Mouse (Mus musculus) G1E (cell line): Measurements from ENCODE around the gene Slc22a14. TPM values are rescaled to one million over a fixed set of nuclear protein-coding genes. Genes with fewer than 3 reads are reported as not detected.

ENCODE experiments used
- ATAC-seq: 2 replicates; pipeline ENCODE4 v1.8.0; 2016; ENCODE audit warnings: mild to moderate bottlenecking; ENCODE audit not compliant: insufficient number of reproducible peaks, poor library complexity, low FRiP score, severe bottlenecking; ENCODE audit errors: extremely low read depth
- DNase-seq: peaks from one replicate; pipeline ENCODE4 v3.0.0; 2012; ENCODE audit warnings: low spot score
- H3K27me3 ChIP-seq: 2 replicates; pipeline ENCODE4 v1.6.1; 2012; ENCODE audit warnings: mild to moderate bottlenecking, low read length, inconsistent platforms; ENCODE audit not compliant: insufficient read depth
- H3K36me3 ChIP-seq: replicated peaks from 2 replicates; pipeline ENCODE3; 2012; ENCODE audit warnings: mild to moderate bottlenecking, inconsistent platforms
- H3K4me1 ChIP-seq: 2 replicates; pipeline ENCODE4 v1.6.1; 2012; ENCODE audit warnings: low read depth, low read length, inconsistent platforms, mixed read lengths; ENCODE audit not compliant: insufficient read depth
- H3K4me3 ChIP-seq: 2 replicates; pipeline ENCODE4 v1.5.1; 2012; ENCODE audit warnings: low read depth, mild to moderate bottlenecking, inconsistent platforms, low read length, moderate library complexity, mixed read lengths
- H3K9me3 ChIP-seq: replicated peaks from 2 replicates; pipeline ENCODE4 v1.6.1; 2012; ENCODE audit warnings: inconsistent platforms
- CTCF ChIP-seq: IDR thresholded peaks from 2 replicates; pipeline ENCODE4 v1.5.1; 2012; ENCODE audit warnings: low read depth, low read length, inconsistent platforms, mixed read lengths
- GATA1 ChIP-seq: IDR thresholded peaks from 2 replicates; pipeline ENCODE4 v1.6.1; 2012; ENCODE audit warnings: borderline replicate concordance, low read length, inconsistent platforms, mixed read lengths
- GATA2 ChIP-seq: IDR thresholded peaks from 2 replicates; pipeline ENCODE4 v1.6.1; 2012; ENCODE audit warnings: low read depth, low read length, inconsistent platforms, borderline replicate concordance
- POLR2AphosphoS5 ChIP-seq: IDR thresholded peaks from 2 replicates; pipeline ENCODE4 v1.6.1; 2012; ENCODE audit warnings: low read depth, low read length, inconsistent platforms; ENCODE audit not compliant: insufficient replicate concordance
- TAL1 ChIP-seq: conservative IDR thresholded peaks from 2 replicates; pipeline ENCODE4 v1.6.1; 2012; ENCODE audit warnings: low read depth, low read length, inconsistent platforms, mixed read lengths
- polyA plus RNA-seq: library from polyadenylated mRNA; stranded (reverse); fragments of >175 nt; gene quantifications from 2 replicates; pipeline ENCODE4 v1.2.3, GENCODE M21; 2012
- total RNA-seq, 2 experiments: library from RNA; stranded (forward) in 1 of 2; stranded (reverse) in 1 of 2; fragments of 200-1000 nt in 1 of 2; fragments of >200 nt in 1 of 2; fragmentation: Nextera tagmentation in 1 of 2; gene quantifications; 2 replicates each; pipeline ENCODE4 v1.2.3; 2014 to 2017

The Slc22a14 gene
- total and polyA plus RNA-seq, 3 experiments = not detected

DNA sequence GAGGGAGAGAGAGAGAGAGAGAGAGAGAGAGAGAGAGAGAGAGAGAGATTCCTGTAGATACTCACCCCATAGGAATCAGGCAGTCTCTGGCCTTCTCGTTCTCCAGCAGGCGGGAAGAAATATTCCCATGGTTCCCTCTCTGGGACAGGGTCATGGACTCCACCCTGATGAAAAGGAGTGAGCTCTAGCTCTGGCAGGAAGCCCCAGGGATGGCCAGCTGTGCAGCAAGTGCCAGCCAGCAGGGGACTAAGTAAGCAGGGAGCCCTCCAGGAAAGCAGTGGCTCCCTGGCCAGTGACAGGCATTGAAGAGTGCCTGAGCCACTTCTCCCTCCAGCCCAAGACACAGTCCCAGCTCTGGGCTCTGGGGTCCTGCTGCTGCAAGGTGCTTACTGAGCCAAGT lies 213.6 kb downstream of the Slc22a14 start:
- H3K4me3 ChIP-seq = no peak overlapping the region
- DNase-seq = no peak
- TF ChIP-seq POLR2AphosphoS5 (no peak), GATA2 (no peak), GATA1 (no peak), CTCF (no peak), TAL1 (no peak)
- no peaks in the 10 kb centered on the region for H3K36me3 ChIP-seq
- H3K9me3 ChIP-seq = peaks cover 88% of the 10 kb centered on the region
- H3K4me1 ChIP-seq = no peaks in the 10 kb centered on the region
- H3K27me3 ChIP-seq = peaks cover 4% of the 10 kb centered on the region; the same call in 1 of the 2 replicates
- no peak for ATAC-seq

DNA sequence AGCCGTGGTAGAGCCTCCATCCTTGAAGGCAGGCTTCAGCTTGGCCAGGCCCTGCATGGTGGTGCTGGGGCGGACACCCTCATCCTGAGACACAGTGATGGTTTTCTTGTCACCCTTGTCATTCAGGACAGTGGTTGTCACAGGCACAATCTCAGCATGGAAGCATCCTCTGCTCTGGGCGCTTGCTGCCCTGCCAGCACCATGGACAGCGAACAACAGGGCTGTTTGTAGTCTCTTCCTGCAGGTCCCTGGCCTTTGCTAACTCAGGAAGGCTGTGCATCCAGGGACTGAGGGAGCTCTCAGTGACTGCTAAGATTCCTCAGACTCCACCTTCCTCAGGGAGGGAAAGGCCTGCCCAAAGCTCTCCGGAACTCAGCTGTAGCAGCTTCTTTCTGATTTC lies 215.8 kb downstream of the Slc22a14 start:
- TF ChIP-seq CTCF = no peak
- no peak for TF ChIP-seq GATA2
- no peak for TF ChIP-seq POLR2AphosphoS5
- no peak for TF ChIP-seq GATA1
- TF ChIP-seq TAL1 = no peak
- no peak overlapping the region; the same call in 1 of the 2 replicates for H3K4me3 ChIP-seq
- H3K4me1 ChIP-seq = no peaks in the 10 kb centered on the region
- peaks cover 4% of the 10 kb centered on the region; the same call in 1 of the 2 replicates for H3K27me3 ChIP-seq
- DNase-seq (no peak), ATAC-seq (no peak)
- H3K36me3 ChIP-seq = no peaks in the 10 kb centered on the region
- peaks cover 88% of the 10 kb centered on the region for H3K9me3 ChIP-seq

DNA sequence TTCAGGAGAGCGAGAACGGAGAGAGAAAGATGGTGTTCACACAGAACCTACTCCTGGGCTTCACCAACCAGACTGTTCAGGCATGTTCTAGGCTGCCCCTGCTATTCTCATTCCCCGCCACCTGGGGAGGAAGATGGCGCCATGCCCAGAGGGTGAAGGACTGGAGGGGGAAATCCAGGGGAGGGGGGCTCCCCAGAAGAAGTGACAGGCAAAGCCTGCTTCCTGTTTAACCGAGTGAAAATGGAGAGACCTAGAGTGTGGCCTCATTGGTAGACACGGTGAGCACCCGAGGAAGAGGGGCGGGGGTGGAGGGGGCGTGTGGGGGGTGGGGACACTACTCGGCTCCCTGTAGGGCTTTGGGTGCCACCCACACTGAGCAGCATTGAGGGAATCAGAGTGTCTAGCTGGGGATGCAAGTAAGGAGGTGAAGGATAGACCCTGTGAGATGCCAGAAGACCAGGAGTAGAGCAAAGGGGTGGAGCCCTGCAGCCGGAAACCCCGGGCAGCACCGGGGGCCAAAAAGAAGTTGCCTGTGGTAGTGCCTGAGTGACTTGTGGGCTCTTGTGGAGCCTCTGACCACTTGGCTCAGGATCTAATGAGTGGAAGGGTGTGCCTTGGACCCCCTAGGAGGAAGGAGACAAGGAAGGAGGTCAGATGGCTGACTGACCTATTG lies 219.1 kb downstream of the Slc22a14 start:
- TF ChIP-seq GATA1 (no peak), POLR2AphosphoS5 (no peak), TAL1 (no peak), CTCF (no peak), GATA2 (no peak)
- ATAC-seq = no peak
- DNase-seq = no peak
- Histone ChIP-seq H3K27me3 (peaks cover 4% of the 10 kb centered on the region; the same call in 1 of the 2 replicates), H3K9me3 (peaks cover 90% of the 10 kb centered on the region), H3K4me1 (no peaks in the 10 kb centered on the region), H3K36me3 (no peaks in the 10 kb centered on the region), H3K4me3 (no peak overlapping the region)

DNA sequence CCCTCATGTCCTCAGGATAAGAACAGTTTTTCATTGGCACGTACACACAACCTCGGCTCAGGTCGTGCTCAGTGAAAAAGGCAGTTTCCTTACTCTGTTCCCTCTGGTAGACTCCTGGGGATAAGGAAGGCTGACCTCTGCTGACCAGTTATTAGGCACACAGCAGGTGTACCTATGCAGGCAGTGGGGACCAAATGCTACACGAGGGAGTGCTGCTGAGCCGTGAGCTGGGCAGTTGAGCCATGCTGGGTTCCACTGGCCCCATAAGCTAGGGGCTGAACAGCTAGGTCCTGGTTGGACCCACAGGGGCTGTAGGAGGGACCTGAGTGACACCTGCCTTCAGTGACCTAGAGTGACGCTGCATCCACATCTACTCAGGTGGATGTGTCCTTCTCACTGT lies 219.7 kb downstream of the Slc22a14 start:
- no peaks in the 10 kb centered on the region for H3K36me3 ChIP-seq
- DNase-seq (no peak), ATAC-seq (no peak)
- no peak overlapping the region for H3K4me3 ChIP-seq
- H3K27me3 ChIP-seq = peaks cover 4% of the 10 kb centered on the region; the same call in 1 of the 2 replicates
- H3K4me1 ChIP-seq = no peaks in the 10 kb centered on the region
- TF ChIP-seq GATA2 (no peak), GATA1 (no peak), TAL1 (no peak), POLR2AphosphoS5 (no peak), CTCF (no peak)
- H3K9me3 ChIP-seq = peaks cover 90% of the 10 kb centered on the region

DNA sequence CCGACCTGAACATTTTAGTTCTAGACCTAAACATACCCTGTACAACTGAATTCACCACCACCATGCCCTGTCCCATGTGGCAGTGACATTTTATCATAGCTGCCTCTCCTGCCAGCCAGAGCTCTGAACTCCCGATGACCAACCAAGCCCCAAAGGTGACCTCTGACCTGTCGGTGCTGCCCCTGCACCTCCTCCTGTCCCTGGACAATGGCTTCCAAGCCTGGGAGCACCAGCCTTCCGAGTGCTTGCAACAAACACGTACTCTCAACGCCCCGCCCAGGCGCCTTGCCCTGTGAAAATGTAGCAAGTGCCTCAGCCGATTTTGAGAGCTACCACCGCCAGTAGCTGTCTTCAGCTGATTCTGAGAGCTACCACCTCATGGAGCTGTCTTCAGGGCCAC lies 220.2 kb downstream of the Slc22a14 start:
- no peak for DNase-seq
- H3K36me3 ChIP-seq = no peaks in the 10 kb centered on the region
- no peak for ATAC-seq
- no peak overlapping the region for H3K4me3 ChIP-seq
- no peaks in the 10 kb centered on the region for H3K4me1 ChIP-seq
- TF ChIP-seq GATA1 (no peak), TAL1 (no peak), POLR2AphosphoS5 (no peak), CTCF (no peak)
- peaks cover 4% of the 10 kb centered on the region; the same call in 1 of the 2 replicates for H3K27me3 ChIP-seq
- peaks cover 90% of the 10 kb centered on the region for H3K9me3 ChIP-seq

DNA sequence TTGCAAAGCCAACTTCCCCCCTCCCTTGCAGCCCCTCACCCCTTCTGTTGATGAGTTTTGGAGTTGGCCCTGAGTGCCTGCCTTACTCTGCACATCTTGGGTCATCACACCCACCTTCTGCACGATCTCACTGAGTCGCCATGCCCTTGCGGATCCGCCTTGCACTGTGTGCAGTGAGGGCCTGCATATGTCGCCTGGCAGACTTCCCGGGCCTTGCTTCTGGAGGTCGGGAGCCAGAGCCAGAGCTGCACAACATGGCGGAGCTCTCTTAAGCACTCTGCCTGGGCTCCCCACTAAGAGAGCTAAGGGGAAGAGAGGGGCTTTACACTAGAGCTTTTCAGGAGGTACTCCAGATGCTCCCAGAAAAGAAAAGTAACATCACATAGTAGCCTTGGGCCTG lies 220.7 kb downstream of the Slc22a14 start:
- Histone ChIP-seq H3K27me3 (peaks cover 4% of the 10 kb centered on the region; the same call in 1 of the 2 replicates), H3K4me1 (no peaks in the 10 kb centered on the region), H3K9me3 (peaks cover 90% of the 10 kb centered on the region), H3K36me3 (no peaks in the 10 kb centered on the region), H3K4me3 (no peak overlapping the region)
- no peak for ATAC-seq
- TF ChIP-seq POLR2AphosphoS5 (no peak), CTCF (no peak), GATA2 (no peak), GATA1 (no peak), TAL1 (no peak)
- no peak for DNase-seq
